ENCODE assay signal across 19 mouse cellular contexts in genomic region chr11:104090769-104091168, GRCm38 (mm10). TPM values are rescaled to one million over a fixed set of nuclear protein-coding genes. Genes with fewer than 3 reads are reported as not detected.
"Had no signal": no experiment of that assay in that cellular context is flagged by ENCODE, and none has a peak within 500 bp of the region (broad histone marks: within the 10 kb centered on the region; RNA-seq: fewer than 3 reads in every experiment).

No protein-coding gene starts in this region.

- H3K9ac ChIP-seq: limb, embryonic 13.5 days; liver, embryonic 12.5 days; liver, embryonic 15.5 days had no signal

- H3K27ac ChIP-seq: limb, embryonic 10.5 days; limb, embryonic 13.5 days; liver, embryonic 12.5 days; liver, embryonic 15.5 days; stomach, postnatal 0 days had no signal

- H3K4me1 ChIP-seq: limb, embryonic 10.5 days; limb, embryonic 13.5 days; liver, embryonic 12.5 days; liver, embryonic 15.5 days had no signal

- H3K4me2 ChIP-seq: limb, embryonic 13.5 days; liver, embryonic 12.5 days; liver, embryonic 15.5 days; midbrain, embryonic 11.5 days had no signal

- DNase-seq: kidney, adult 9 months; kidney, postnatal 14 days; kidney, postnatal 4 days; liver; lung, adult 2 months; lung, postnatal 4 days; midbrain, embryonic 14.5 days; thymus, adult 2 months; thymus, postnatal 14 days; thymus, postnatal 4 days had no signal

- H3K36me3 ChIP-seq: limb, embryonic 10.5 days; limb, embryonic 13.5 days; liver, embryonic 12.5 days; liver, embryonic 15.5 days had no signal

- H3K4me3 ChIP-seq: limb, embryonic 10.5 days; limb, embryonic 13.5 days; liver, embryonic 12.5 days; liver, embryonic 15.5 days had no signal

- H3K9me3 ChIP-seq: limb, embryonic 10.5 days; limb, embryonic 13.5 days; liver, embryonic 12.5 days; liver, embryonic 15.5 days had no signal

- ATAC-seq: liver, embryonic 12.5 days; lung, postnatal 0 days had no signal

- H3K27me3 ChIP-seq: limb, embryonic 13.5 days; liver, embryonic 12.5 days; liver, embryonic 15.5 days had no signal

RNA-seq across cellular contexts. Expression of gene Crhr1, which starts 41.9 kb away (rescaled TPM):
- total RNA-seq: megakaryocyte progenitor cell, adult 5-6 weeks; megakaryocyte-erythroid progenitor cell, adult 5-6 weeks had no signal
- polyA plus RNA-seq: liver, embryonic 12.5 days; liver, embryonic 15.5 days; lung, adult 2 months; lung, postnatal 0 days had no signal
